Mouse (Mus musculus) limb, embryonic 12.5 days (tissue): Measurements from ENCODE around the gene Mt4. TPM values are rescaled to one million over a fixed set of nuclear protein-coding genes. Genes with fewer than 3 reads are reported as not detected.
A peak's percentile ranks its signal among the peaks of the same experiment; 100 is the strongest.
"Not testable (repeated sequence)": the region's sequence is repeated elsewhere in the genome, so short reads cannot be mapped to it uniquely, and the experiment has no call there.

Source experiments
- ATAC-seq: fragments of 200-750 bp; cut with Nextera tagmentation; 2 replicates; pipeline ENCODE4 v1.8.0; 2017; ENCODE audit warnings: low read depth, moderate TSS enrichment; ENCODE audit not compliant: insufficient number of reproducible peaks, insufficient read depth, low FRiP score, low TSS enrichment
- H3K27ac ChIP-seq: fragments of 300-500 bp; sonication (generic); 2 replicates; pipeline ENCODE4 v1.5.1; 2016; ENCODE audit warnings: mild to moderate bottlenecking, moderate library complexity
- H3K27me3 ChIP-seq: fragments of 300-500 bp; sonication (generic); 2 replicates; pipeline ENCODE4 v1.6.1; 2016; ENCODE audit warnings: mild to moderate bottlenecking, moderate library complexity
- H3K36me3 ChIP-seq: fragments of 300-500 bp; sonication (generic); 2 replicates; pipeline ENCODE4 v1.6.1; 2016; ENCODE audit warnings: mild to moderate bottlenecking, moderate library complexity
- H3K4me1 ChIP-seq: fragments of 300-500 bp; sonication (generic); replicated peaks from 2 replicates; pipeline ENCODE4 v1.6.1; 2016
- H3K4me2 ChIP-seq: fragments of 300-500 bp; sonication (generic); 2 replicates; pipeline ENCODE4 v1.6.1; 2016; ENCODE audit warnings: mild to moderate bottlenecking, moderate library complexity
- H3K4me3 ChIP-seq: fragments of 300-500 bp; sonication (generic); replicated peaks from 2 replicates; pipeline ENCODE4 v1.5.1; 2016; ENCODE audit warnings: mild to moderate bottlenecking
- H3K9ac ChIP-seq: fragments of 300-500 bp; sonication (generic); replicated peaks from 2 replicates; pipeline ENCODE4 v1.6.1; 2016; ENCODE audit warnings: mild to moderate bottlenecking, moderate library complexity
- H3K9me3 ChIP-seq: fragments of 300-500 bp; sonication (generic); 2 replicates; pipeline ENCODE4 v1.6.1; 2016; ENCODE audit warnings: mild to moderate bottlenecking, moderate library complexity
- WGBS: fragments of 180-500 bp; shearing (Covaris S2); methylation state at CpG from one replicate; pipeline ENCODE4 v1.1.7; 2016; 5-methylcytosine and 5-hydroxymethylcytosine counted together
- polyA plus RNA-seq: library from polyadenylated mRNA; unstranded; fragments of >200 nt; fragmentation: Nextera tagmentation; extraction: Ambion mirVana; gene quantifications from 2 replicates; pipeline ENCODE4 v1.2.1, GENCODE M21; 2016

Gene Mt4
- polyA plus RNA-seq, 1 experiment from 2014 or later = not detected

GRCm38 (mm10) chr8:94110526-94111177, 26.3 kb upstream of the Mt4 start:
- no peak for ATAC-seq

GRCm38 (mm10) chr8:94113435-94113834, 23.6 kb upstream of the Mt4 start:
- no peak for ATAC-seq
- Histone ChIP-seq H3K27me3 (no peaks in the 10 kb centered on the region), H3K4me2 (no peak overlapping the region), H3K4me3 (no peak overlapping the region), H3K27ac (no peak overlapping the region), H3K9ac (no peak overlapping the region), H3K9me3 (no peaks in the 10 kb centered on the region), H3K4me1 (no peaks in the 10 kb centered on the region), H3K36me3 (no peaks in the 10 kb centered on the region)
- WGBS = 63% methylated on average over 1 of the region's 1 CpGs

More at GRCm38 (mm10) chr8:94110526-94111177, 26.3 kb upstream of the Mt4 start:
- Histone ChIP-seq H3K4me3 (no peak overlapping the region), H3K27me3 (no peaks in the 10 kb centered on the region), H3K4me1 (no peaks in the 10 kb centered on the region), H3K36me3 (no peaks in the 10 kb centered on the region), H3K9me3 (no peaks in the 10 kb centered on the region), H3K9ac (no peak overlapping the region), H3K4me2 (no peak overlapping the region), H3K27ac (no peak overlapping the region)
- WGBS = 60% methylated on average over 6 of the region's 6 CpGs

- 86% methylated on average over 2 of the region's 2 CpGs for WGBS
- no peak for ATAC-seq
- no peak overlapping the region for H3K4me3 ChIP-seq
- no peak overlapping the region for H3K27ac ChIP-seq
- no peak overlapping the region for H3K9ac ChIP-seq
- no peaks in the 10 kb centered on the region for H3K9me3 ChIP-seq
- H3K36me3 ChIP-seq = no peaks in the 10 kb centered on the region
- H3K4me1 ChIP-seq = peaks cover 4% of the 10 kb centered on the region; the same call in 1 of the 2 replicates
- no peak overlapping the region for H3K4me2 ChIP-seq
- H3K27me3 ChIP-seq = no peaks in the 10 kb centered on the region
These were observed 23.0 kb upstream of the Mt4 start for GRCm38 (mm10) chr8:94113972-94114371.

GRCm38 (mm10) chr8:94118776-94119430, 18.1 kb upstream of the Mt4 start:
- H3K4me3 ChIP-seq = no peak overlapping the region
- peak overlapping the region; percentile 62; the same call in 1 of the 2 replicates for H3K27ac ChIP-seq
- peaks cover 19% of the 10 kb centered on the region for H3K4me1 ChIP-seq
- ATAC-seq = no peak
- no peaks in the 10 kb centered on the region for H3K36me3 ChIP-seq
- whole genome bisulfite sequencing = 7% methylated on average over 6 of the region's 6 CpGs
- no peak overlapping the region for H3K9ac ChIP-seq
- H3K4me2 ChIP-seq = no peak overlapping the region
- H3K9me3 ChIP-seq = no peaks in the 10 kb centered on the region
- no peaks in the 10 kb centered on the region for H3K27me3 ChIP-seq

- Histone ChIP-seq H3K9me3 (no peaks in the 10 kb centered on the region), H3K27me3 (peaks cover 9% of the 10 kb centered on the region; the same call in 1 of the 2 replicates), H3K4me2 (no peak overlapping the region), H3K9ac (no peak overlapping the region), H3K27ac (no peak overlapping the region), H3K4me3 (no peak overlapping the region), H3K36me3 (no peaks in the 10 kb centered on the region), H3K4me1 (peaks cover 19% of the 10 kb centered on the region)
- WGBS = 79% methylated on average over 9 of the region's 9 CpGs
- ATAC-seq = no peak
These were observed 15.4 kb upstream of the Mt4 start for GRCm38 (mm10) chr8:94121625-94122024.

GRCm38 (mm10) chr8:94122711-94123468, 14.1 kb upstream of the Mt4 start:
- H3K4me2 ChIP-seq = no peak overlapping the region
- WGBS = 26% methylated on average over 8 of the region's 8 CpGs
- H3K4me3 ChIP-seq = no peak overlapping the region
- no peak overlapping the region for H3K9ac ChIP-seq
- ATAC-seq = no peak
- peaks cover 19% of the 10 kb centered on the region for H3K4me1 ChIP-seq
- peaks cover 9% of the 10 kb centered on the region; the same call in 1 of the 2 replicates for H3K27me3 ChIP-seq
- no peaks in the 10 kb centered on the region for H3K9me3 ChIP-seq
- no peaks in the 10 kb centered on the region for H3K36me3 ChIP-seq
- H3K27ac ChIP-seq = no peak overlapping the region

- ATAC-seq = no peak
- Histone ChIP-seq H3K4me2 (no peak overlapping the region), H3K27me3 (peaks cover 9% of the 10 kb centered on the region; the same call in 1 of the 2 replicates), H3K4me3 (no peak overlapping the region), H3K9ac (no peak overlapping the region), H3K27ac (no peak overlapping the region), H3K4me1 (peaks cover 6% of the 10 kb centered on the region), H3K36me3 (no peaks in the 10 kb centered on the region), H3K9me3 (no peaks in the 10 kb centered on the region)
- 61% methylated on average over 6 of the region's 6 CpGs for WGBS
These were observed 9.3 kb upstream of the Mt4 start for GRCm38 (mm10) chr8:94127711-94128110.

- Histone ChIP-seq H3K9me3 (0 out of 2 replicates have a peak, but pooled peaks cover 4% of the 10 kb centered on the region), H3K4me1 (no peaks in the 10 kb centered on the region), H3K36me3 (no peaks in the 10 kb centered on the region), H3K27ac (no peak overlapping the region), H3K4me2 (no peak overlapping the region), H3K27me3 (peaks cover 5% of the 10 kb centered on the region; the same call in 1 of the 2 replicates), H3K4me3 (no peak overlapping the region), H3K9ac (no peak overlapping the region)
- WGBS = 88% methylated on average over 6 of the region's 6 CpGs
- no peak for ATAC-seq
These were observed 7.7 kb upstream of the Mt4 start for GRCm38 (mm10) chr8:94129133-94129789.

- Histone ChIP-seq H3K36me3 (no peaks in the 10 kb centered on the region), H3K27me3 (no peaks in the 10 kb centered on the region), H3K27ac (no peak overlapping the region), H3K9me3 (0 out of 2 replicates have a peak, but pooled peaks cover 4% of the 10 kb centered on the region), H3K9ac (no peak overlapping the region), H3K4me1 (no peaks in the 10 kb centered on the region), H3K4me2 (no peak overlapping the region), H3K4me3 (no peak overlapping the region)
- ATAC-seq = no peak
- WGBS = 90% methylated on average over 4 of the region's 4 CpGs
These were observed 6.9 kb upstream of the Mt4 start for GRCm38 (mm10) chr8:94130126-94130525.

GRCm38 (mm10) chr8:94132096-94132495, 4.9 kb upstream of the Mt4 start:
- H3K4me1 ChIP-seq = peaks cover 9% of the 10 kb centered on the region
- H3K4me3 ChIP-seq = no peak overlapping the region
- H3K27me3 ChIP-seq = no peaks in the 10 kb centered on the region
- H3K9me3 ChIP-seq = 0 out of 2 replicates have a peak, but pooled peaks cover 4% of the 10 kb centered on the region
- ATAC-seq = no peak
- no peak overlapping the region for H3K4me2 ChIP-seq
- 59% methylated on average over 5 of the region's 5 CpGs for WGBS
- no peak overlapping the region for H3K9ac ChIP-seq
- no peak overlapping the region for H3K27ac ChIP-seq
- no peaks in the 10 kb centered on the region for H3K36me3 ChIP-seq

GRCm38 (mm10) chr8:94134601-94135000, 2.4 kb upstream of the Mt4 start:
- 62% methylated on average over 3 of the region's 3 CpGs for WGBS
- H3K9ac ChIP-seq, H3K27me3 ChIP-seq, H3K36me3 ChIP-seq, ATAC-seq, H3K9me3 ChIP-seq, H3K27ac ChIP-seq, H3K4me3 ChIP-seq, H3K4me2 ChIP-seq: not testable (repeated sequence)
- H3K4me1 ChIP-seq = peaks cover 14% of the 10 kb centered on the region
